Mouse (Mus musculus) liver, postnatal 0 days (tissue): ENCODE data around the gene Otub1.

ENCODE experiments used
- CTCF ChIP-seq: sonication (generic); IDR thresholded peaks from 2 replicates; pipeline ENCODE4 v1.5.1; 2016; ENCODE audit warnings: antibody characterized with exemption, low read depth
- EP300 ChIP-seq: IDR thresholded peaks from 2 replicates; pipeline ENCODE4 v1.6.1; 2016; ENCODE audit warnings: antibody characterized with exemption, low read depth, mild to moderate bottlenecking

DNA sequence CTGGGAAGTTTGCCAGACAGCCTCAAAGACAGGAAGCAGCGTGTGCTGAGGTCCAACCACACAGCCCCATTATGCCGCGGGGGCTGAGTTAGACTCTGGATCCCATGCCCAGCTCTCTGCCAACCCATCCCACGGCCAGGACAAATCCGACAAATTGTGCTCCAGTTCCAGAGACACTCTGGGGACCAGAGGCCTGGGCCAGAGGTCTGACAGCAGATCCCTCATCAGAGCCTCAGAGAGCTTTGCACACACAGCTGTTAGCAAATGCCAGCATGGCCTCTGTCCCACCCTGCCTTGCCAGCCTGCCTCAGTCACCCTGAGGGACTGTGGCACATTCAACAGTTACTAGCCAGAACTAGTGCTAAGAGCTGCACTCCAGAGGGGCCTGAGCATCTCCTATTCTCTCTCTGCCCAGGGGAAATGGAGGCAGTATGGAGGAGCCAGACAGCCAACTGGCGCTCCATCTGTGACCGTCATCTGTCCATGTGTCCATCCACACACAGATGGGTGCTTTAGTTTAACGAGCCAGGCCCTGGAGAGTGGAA, 57.5 kb downstream of the Otub1 start:
- TF ChIP-seq EP300 (no peak), CTCF (no peak)
